8 mouse cellular contexts compared by ENCODE assay signal in the genomic region with DNA sequence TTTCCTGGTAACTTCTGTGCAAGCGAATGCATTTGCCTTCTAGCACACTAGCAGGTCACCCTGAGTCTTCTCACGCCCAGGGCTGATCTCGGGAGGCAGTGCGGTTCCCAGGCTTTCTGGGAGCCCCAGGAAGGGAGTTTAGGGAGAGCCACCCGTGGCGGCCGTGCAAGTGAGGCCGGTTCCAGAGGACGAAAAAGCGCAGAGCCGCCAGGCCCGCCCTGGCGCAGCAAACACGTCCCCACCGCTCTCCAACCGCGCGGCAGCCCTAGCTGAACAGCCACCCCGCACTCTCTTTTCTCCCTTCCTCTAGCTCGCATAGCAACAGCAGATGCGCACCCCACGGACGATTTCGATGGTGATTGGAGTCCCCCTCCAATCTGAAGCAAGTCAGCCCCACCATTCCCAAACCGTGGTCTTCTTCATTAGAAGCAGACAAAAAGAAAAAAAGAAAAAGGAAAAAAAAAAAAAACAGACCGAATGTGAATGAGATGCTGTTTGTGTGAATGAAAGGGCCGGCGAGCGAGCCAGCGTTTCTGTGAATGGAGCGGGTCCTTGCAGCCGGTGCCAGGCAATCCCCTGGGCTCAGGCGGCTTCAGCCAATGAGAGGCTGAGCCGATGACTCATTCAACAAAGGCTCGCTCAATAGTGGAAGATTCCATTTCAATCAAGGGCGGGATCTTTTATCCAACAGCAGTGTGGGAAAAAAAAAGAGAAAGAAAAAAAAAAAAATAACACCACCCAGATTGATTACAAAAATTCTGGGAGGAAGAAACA. TPM values are rescaled to one million over a fixed set of nuclear protein-coding genes. Genes with fewer than 3 reads are reported as not detected.
DNase-seq lines count a peak whose midpoint lies in the region; ATAC-seq lines count a peak whose summit lies in the region.

TSS of gene Shc3 (minus strand) at position 509 of the 774 bp plus-strand sequence.

- H3K27ac ChIP-seq in forebrain, embryonic 10.5 days, result peak within 1 kb of the TSS; percentile 93
- H3K27ac ChIP-seq in heart, embryonic 15.5 days, result no peak within 1 kb of the TSS
- no peak within 1 kb of the TSS for H3K27ac ChIP-seq in liver, embryonic 12.5 days
- peak within 1 kb of the TSS; percentile 64 for H3K27ac ChIP-seq in neural tube, embryonic 14.5 days (ENCODE audit: low read depth, low read length)

- under 1% methylated on average over 36 of the region's 36 CpGs for WGBS in forebrain, embryonic 10.5 days
- WGBS in heart, embryonic 15.5 days, result under 1% methylated on average over 36 of the region's 36 CpGs
- WGBS in liver, embryonic 12.5 days (ENCODE audit: insufficient replicate concordance), result 1% methylated on average over 36 of the region's 36 CpGs
- under 1% methylated on average over 36 of the region's 36 CpGs for WGBS in neural tube, embryonic 14.5 days

- H3K27me3 ChIP-seq in forebrain, embryonic 10.5 days (ENCODE audit: poor library complexity, severe bottlenecking), result peaks cover 62% of the 10 kb centered on the region
- peaks cover 66% of the 10 kb centered on the region for H3K27me3 ChIP-seq in heart, embryonic 15.5 days
- peaks cover 96% of the 10 kb centered on the region for H3K27me3 ChIP-seq in liver, embryonic 12.5 days (replicated peaks)
- peaks cover 12% of the 10 kb centered on the region for H3K27me3 ChIP-seq in neural tube, embryonic 14.5 days (ENCODE audit: control insufficient read depth, insufficient read depth, low read length)

- peaks cover 71% of the 10 kb centered on the region for H3K4me1 ChIP-seq in forebrain, embryonic 10.5 days
- peaks cover 38% of the 10 kb centered on the region for H3K4me1 ChIP-seq in heart, embryonic 15.5 days (replicated peaks)
- H3K4me1 ChIP-seq in liver, embryonic 12.5 days, result peaks cover 6% of the 10 kb centered on the region; the same call in 1 of the 2 replicates
- peaks cover 17% of the 10 kb centered on the region for H3K4me1 ChIP-seq in neural tube, embryonic 14.5 days (ENCODE audit: control insufficient read depth, insufficient read depth, low read length)

- DNase-seq in ovary, adult 18-20 months (ENCODE audit: low spot score), result peak; percentile 55
- no peak for DNase-seq in ovary, postnatal 10 days (ENCODE audit: low spot score)
- peak; percentile 87 for DNase-seq in forebrain, embryonic 10.5 days (ENCODE audit: extremely low spot score, low spot score)
- peak; percentile 51 to 58 for DNase-seq in kidney, postnatal 36 days

- H3K9ac ChIP-seq in heart, embryonic 15.5 days, result peak within 1 kb of the TSS; percentile 40
- H3K9ac ChIP-seq in liver, embryonic 12.5 days, result no peak within 1 kb of the TSS
- peak within 1 kb of the TSS; percentile 43; the same call in 1 of the 2 replicates for H3K9ac ChIP-seq in neural tube, embryonic 14.5 days (replicated peaks; ENCODE audit: low read depth, low read length)

- peaks cover 4% of the 10 kb centered on the region for H3K36me3 ChIP-seq in forebrain, embryonic 10.5 days (replicated peaks)
- H3K36me3 ChIP-seq in heart, embryonic 15.5 days, result no peaks in the 10 kb centered on the region
- H3K36me3 ChIP-seq in liver, embryonic 12.5 days, result no peaks in the 10 kb centered on the region
- H3K36me3 ChIP-seq in neural tube, embryonic 14.5 days (ENCODE audit: control insufficient read depth, insufficient read depth, low read length), result no peaks in the 10 kb centered on the region

- peak; percentile 72 for ATAC-seq in heart, embryonic 15.5 days (replicated peaks; ENCODE audit: insufficient number of reproducible peaks, insufficient read depth, low FRiP score, low read depth)
- no peak for ATAC-seq in liver, embryonic 12.5 days
- ATAC-seq in neural tube, embryonic 14.5 days (ENCODE audit: low read depth), result peak; percentile 94
- no peak for ATAC-seq in erythroid progenitor cell, adult 5-6 weeks (replicated peaks; ENCODE audit: low FRiP score, poor library complexity, severe bottlenecking)

- H3K4me2 ChIP-seq in heart, embryonic 15.5 days, result peak within 1 kb of the TSS; percentile 92
- H3K4me2 ChIP-seq in liver, embryonic 12.5 days, result peak within 1 kb of the TSS; percentile 53
- H3K4me2 ChIP-seq in neural tube, embryonic 14.5 days (ENCODE audit: low read depth, low read length), result peak within 1 kb of the TSS; percentile 92

- H3K4me3 ChIP-seq in forebrain, embryonic 10.5 days, result peak within 1 kb of the TSS; percentile 72
- peak within 1 kb of the TSS; percentile 52 for H3K4me3 ChIP-seq in heart, embryonic 15.5 days
- peak within 1 kb of the TSS; percentile 14 for H3K4me3 ChIP-seq in liver, embryonic 12.5 days
- peak within 1 kb of the TSS; percentile 55 for H3K4me3 ChIP-seq in neural tube, embryonic 14.5 days (ENCODE audit: low read depth, low read length)

- no peaks in the 10 kb centered on the region for H3K9me3 ChIP-seq in forebrain, embryonic 10.5 days
- H3K9me3 ChIP-seq in heart, embryonic 15.5 days (replicated peaks), result no peaks in the 10 kb centered on the region
- no peaks in the 10 kb centered on the region for H3K9me3 ChIP-seq in liver, embryonic 12.5 days (replicated peaks)
- no peaks in the 10 kb centered on the region for H3K9me3 ChIP-seq in neural tube, embryonic 14.5 days (ENCODE audit: control insufficient read depth, low read length)

RNA-seq across cellular contexts. Expression of gene Shc3, which starts in this region (rescaled TPM):
- polyA plus RNA-seq in forebrain, embryonic 10.5 days (2016; fragmentation: Nextera tagmentation; extraction: Ambion mirVana), result 2.2 and 3.1 TPM in 2 replicates
- 0.19 and 0.37 TPM in 2 replicates for polyA plus RNA-seq in heart, embryonic 15.5 days (2015; fragmentation: Nextera tagmentation; extraction: Ambion mirVana)
- polyA plus RNA-seq in liver, embryonic 12.5 days (2016; fragmentation: Nextera tagmentation; extraction: Ambion mirVana), result not detected in 2 replicates
- polyA plus RNA-seq in neural tube, embryonic 14.5 days (2014; fragmentation: Nextera tagmentation; extraction: Ambion mirVana), result 5.4 and 6.6 TPM in 2 replicates
- total RNA-seq in erythroid progenitor cell, adult 5-6 weeks (2015; ENCODE audit: low replicate concordance), result not detected in 2 replicates
- not detected in 2 replicates for total RNA-seq in erythroid progenitor cell, adult 5-6 weeks (2017; ENCODE audit: low replicate concordance)

Comparison
In these comparisons a context has a peak if more than half of its experiments do, and no peak if none do; other contexts are left out.
1. Peak in ATAC-seq, H3K4me3 ChIP-seq, H3K9ac ChIP-seq and H3K4me2 ChIP-seq in heart, embryonic 15.5 days; RNA of the gene not detected or under 1 TPM.
2. H3K27ac ChIP-seq: peak in forebrain, embryonic 10.5 days (single experiment) and neural tube, embryonic 14.5 days (single experiment); none in heart, embryonic 15.5 days (single experiment) and liver, embryonic 12.5 days (single experiment).
3. H3K4me3 ChIP-seq: peak in every context shown above with its lines; median percentile 72 in forebrain, embryonic 10.5 days; 55 in neural tube, embryonic 14.5 days; 52 in heart, embryonic 15.5 days; 14 in liver, embryonic 12.5 days.
4. Peak in every context shown above with its lines, with median percentiles within 50 percentile points of each other: H3K4me2 ChIP-seq.